Mouse (Mus musculus) midbrain, embryonic 11.5 days (tissue): ENCODE data around the gene Defb20. TPM values are rescaled to one million over a fixed set of nuclear protein-coding genes. Genes with fewer than 3 reads are reported as not detected.
"Not testable (repeated sequence)": the region's sequence is repeated elsewhere in the genome, so short reads cannot be mapped to it uniquely, and the experiment has no call there.

ENCODE experiments used
- ATAC-seq: fragments of 200-750 bp; cut with Nextera tagmentation; 2 replicates; pipeline ENCODE4 v1.8.0; 2017; ENCODE audit warnings: moderate TSS enrichment, moderate library complexity; ENCODE audit not compliant: low FRiP score
- DNase-seq: peaks from one replicate; pipeline ENCODE4 v3.0.0; 2015; ENCODE audit warnings: low spot score; ENCODE audit errors: missing footprints
- H3K27ac ChIP-seq: fragments of 300-500 bp; sonication (generic); 2 replicates; pipeline ENCODE4 v1.5.1; 2014; ENCODE audit warnings: low read depth, low read length
- H3K27me3 ChIP-seq: fragments of 300-500 bp; sonication (generic); 2 replicates; pipeline ENCODE4 v1.6.1; 2014; ENCODE audit warnings: mild to moderate bottlenecking, low read length, moderate library complexity, mixed read lengths; ENCODE audit not compliant: control insufficient read depth, insufficient read depth
- H3K36me3 ChIP-seq: fragments of 300-500 bp; sonication (generic); 2 replicates; pipeline ENCODE4 v1.6.1; 2014; ENCODE audit warnings: mild to moderate bottlenecking, low read length, moderate library complexity, mixed read lengths; ENCODE audit not compliant: control insufficient read depth, insufficient read depth
- H3K4me1 ChIP-seq: fragments of 300-500 bp; sonication (generic); 2 replicates; pipeline ENCODE4 v1.6.1; 2014; ENCODE audit warnings: low read length; ENCODE audit not compliant: control insufficient read depth, insufficient read depth
- H3K4me2 ChIP-seq: fragments of 300-500 bp; sonication (generic); 2 replicates; pipeline ENCODE4 v1.6.1; 2014; ENCODE audit warnings: mild to moderate bottlenecking, moderate library complexity
- H3K4me3 ChIP-seq: fragments of 300-500 bp; sonication (generic); 2 replicates; pipeline ENCODE4 v1.5.1; 2014; ENCODE audit warnings: low read depth, low read length
- H3K9ac ChIP-seq: fragments of 300-500 bp; sonication (generic); 2 replicates; pipeline ENCODE4 v1.6.1; 2014; ENCODE audit warnings: low read length
- H3K9me3 ChIP-seq: fragments of 300-500 bp; sonication (generic); 2 replicates; pipeline ENCODE4 v1.6.1; 2016; ENCODE audit warnings: low read length; ENCODE audit not compliant: control insufficient read depth
- WGBS: fragments of 180-500 bp; shearing (Covaris S2); extraction: QIAGEN DNeasy Blood & Tissue Kit; methylation state at CpG from one replicate; pipeline ENCODE4 v1.1.7; 2014; 5-methylcytosine and 5-hydroxymethylcytosine counted together
- polyA plus RNA-seq: library from polyadenylated mRNA; unstranded; fragments of >200 nt; fragmentation: Nextera tagmentation; extraction: Ambion mirVana; gene quantifications from 2 replicates; pipeline ENCODE4 v1.2.1, GENCODE M21; 2014

The Defb20 gene
- polyA plus RNA-seq, result not detected in 2 replicates

DNA sequence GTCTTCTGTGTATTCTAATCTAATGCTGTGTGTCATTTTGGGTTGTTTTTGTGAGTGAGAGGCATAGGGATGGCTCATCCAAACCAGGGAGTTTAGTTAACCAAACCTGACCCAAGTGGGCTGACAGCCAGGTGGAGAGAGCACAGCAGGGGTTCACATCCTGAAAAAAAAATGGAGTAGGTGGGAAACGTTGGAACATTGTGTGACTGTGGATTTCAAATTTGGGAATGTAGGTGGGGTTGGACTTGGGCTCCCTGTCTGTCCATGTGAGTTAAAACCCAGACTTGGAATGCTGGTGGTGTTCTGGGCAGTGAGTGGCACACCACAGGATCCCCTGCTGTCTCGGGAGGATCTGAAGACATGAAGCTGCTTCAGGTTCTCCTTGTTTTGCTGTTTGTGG is at the start of gene Defb20:
Gene Defb20, plus strand, starts transcription at position 301 of the 400 bp plus-strand sequence.
- no peak within 1 kb of the TSS for H3K9ac ChIP-seq
- H3K27me3 ChIP-seq, result no peaks in the 10 kb centered on the region
- no peak within 1 kb of the TSS for H3K4me2 ChIP-seq
- no peaks in the 10 kb centered on the region for H3K36me3 ChIP-seq
- H3K27ac ChIP-seq, result no peak within 1 kb of the TSS
- no peak within 1 kb of the TSS for H3K4me3 ChIP-seq
- no peaks in the 10 kb centered on the region for H3K4me1 ChIP-seq
- DNase-seq, result no peak
- ATAC-seq, result no peak
- H3K9me3 ChIP-seq, result no peaks in the 10 kb centered on the region
- WGBS, result 77% methylated on average over 2 of the region's 2 CpGs

DNA sequence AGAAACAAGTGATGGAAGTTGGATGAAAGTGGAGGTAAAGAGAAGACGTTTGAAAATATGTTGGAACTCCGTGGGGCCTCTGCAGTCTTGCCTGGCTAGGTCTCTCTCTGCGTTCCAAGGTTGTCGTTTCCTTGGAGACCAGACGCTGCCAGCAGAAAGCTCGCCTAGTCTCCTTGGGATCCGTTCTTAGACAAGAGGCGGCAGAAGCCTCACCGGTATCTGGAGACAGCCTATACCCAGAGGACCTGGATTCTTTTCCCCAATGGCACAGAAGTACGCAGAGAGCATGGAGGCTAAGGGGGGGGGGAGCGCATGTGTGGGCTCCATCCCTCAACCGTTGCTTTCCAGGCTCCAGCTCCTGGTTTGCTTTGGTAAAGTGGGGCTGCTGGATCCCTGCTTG is 49.4 kb upstream of the Defb20 start:
- Histone ChIP-seq H3K4me3 (no peak overlapping the region), H3K4me2 (peak overlapping the region; percentile 18), H3K27ac (no peak overlapping the region), H3K9ac (peak overlapping the region; percentile 2; the same call in 1 of the 2 replicates), H3K9me3 (no peaks in the 10 kb centered on the region), H3K36me3 (no peaks in the 10 kb centered on the region), H3K27me3 (no peaks in the 10 kb centered on the region), H3K4me1 (peaks cover 7% of the 10 kb centered on the region; the same call in 1 of the 2 replicates)
- ATAC-seq, result 0 out of 2 replicates have a peak, but pooled peaks have one; percentile 30
- peak; percentile 88 for DNase-seq
- WGBS, result 4% methylated on average over 12 of the region's 12 CpGs

DNA sequence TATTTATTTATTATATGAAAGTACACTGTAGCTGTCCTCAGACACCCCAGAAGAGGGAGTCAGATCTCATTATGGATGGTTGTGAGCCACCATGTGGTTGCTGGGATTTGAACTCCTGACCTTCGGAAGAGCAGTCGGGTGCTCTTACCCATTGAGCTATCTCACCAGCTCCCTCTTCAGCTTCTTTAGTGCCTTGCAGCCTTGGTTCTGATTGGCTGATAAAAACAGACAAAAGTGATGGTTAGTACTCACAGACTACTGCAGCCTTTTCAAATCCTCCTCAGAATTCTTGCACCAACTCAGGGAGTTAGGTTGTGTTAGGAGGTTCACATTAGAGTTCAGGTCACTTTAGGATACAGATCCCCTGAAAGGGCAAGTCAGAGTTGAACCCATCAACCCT is 48.4 kb upstream of the Defb20 start:
- H3K36me3 ChIP-seq, H3K9me3 ChIP-seq, H3K27me3 ChIP-seq, DNase-seq, H3K27ac ChIP-seq, H3K4me1 ChIP-seq, ATAC-seq, H3K4me3 ChIP-seq, H3K4me2 ChIP-seq, H3K9ac ChIP-seq: not testable (repeated sequence)
- WGBS, result 82% methylated on average over 2 of the region's 2 CpGs

DNA sequence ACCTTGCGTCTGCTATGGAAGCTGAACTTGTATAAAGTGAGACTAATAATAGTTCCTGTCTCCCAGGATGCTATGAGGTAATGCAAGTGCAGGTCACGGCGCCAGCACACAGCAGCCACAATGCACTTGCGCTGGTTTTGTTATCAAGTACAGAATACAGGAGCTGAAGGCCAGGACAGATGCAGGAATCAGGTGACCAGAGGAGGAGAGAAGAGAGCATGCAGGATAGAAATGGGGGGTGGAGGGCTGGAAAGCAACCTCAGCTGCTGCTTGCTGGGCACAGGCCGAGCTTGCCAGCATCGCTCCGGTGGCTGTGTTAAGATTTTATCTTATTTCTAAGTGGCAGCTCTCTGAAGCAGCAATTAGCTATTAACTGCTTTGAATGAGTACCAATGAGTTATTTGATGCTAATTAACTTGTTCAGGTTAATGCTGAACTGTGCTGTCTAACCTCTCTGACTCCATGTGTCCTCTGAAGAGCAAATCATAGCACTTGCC is 40.4 kb upstream of the Defb20 start:
- WGBS, result 82% methylated on average over 7 of the region's 7 CpGs
- no peak overlapping the region for H3K27ac ChIP-seq

DNA sequence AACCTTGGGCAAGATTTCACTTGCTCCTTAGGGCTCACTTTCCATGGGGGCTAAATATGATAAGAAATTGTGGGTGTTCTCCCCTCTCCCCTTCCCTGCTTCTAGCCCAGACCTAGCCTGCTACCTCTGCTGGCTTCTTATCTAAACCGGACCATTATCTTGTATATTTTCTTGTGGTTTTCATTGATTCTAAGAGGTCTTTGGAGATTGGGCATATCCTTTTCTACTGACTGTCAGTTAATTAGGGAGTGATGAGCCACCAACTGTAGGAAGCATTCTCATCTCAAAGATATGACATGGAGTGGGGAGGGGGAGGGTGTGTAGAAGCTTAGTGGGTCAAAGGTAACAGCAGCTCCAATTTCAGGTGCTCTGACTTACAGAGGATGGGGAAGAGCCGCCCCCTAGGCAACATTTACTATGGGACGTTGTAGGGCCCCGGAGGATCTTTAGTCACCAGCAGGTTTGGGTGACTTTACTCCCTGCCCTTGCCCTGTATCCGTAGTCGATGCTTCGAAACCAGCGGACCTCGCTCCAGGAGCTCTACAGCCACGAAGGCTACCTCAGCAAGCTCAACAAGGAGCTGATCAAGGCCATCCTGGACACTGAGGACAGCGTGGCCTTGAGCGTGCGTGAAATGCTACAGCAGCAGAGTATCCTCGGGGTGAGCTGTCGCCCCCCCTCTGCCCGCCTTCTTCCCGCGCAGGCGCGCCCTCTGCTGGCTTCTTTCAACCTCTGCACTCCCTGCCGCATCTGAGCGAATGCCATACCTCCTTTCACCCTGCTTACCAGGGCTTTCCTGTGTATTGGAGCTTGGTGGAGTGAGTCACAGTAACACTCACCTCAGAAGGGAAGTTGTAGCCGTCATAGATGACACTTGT is 39.6 kb upstream of the Defb20 start:
- 4% methylated on average over 22 of the region's 23 CpGs for WGBS
- peak overlapping the region; percentile 23; the same call in 1 of the 2 replicates for H3K4me3 ChIP-seq
- peak overlapping the region; percentile 60 for H3K9ac ChIP-seq
- H3K27ac ChIP-seq, result no peak overlapping the region
- H3K4me2 ChIP-seq, result peak overlapping the region; percentile 52
- no peaks in the 10 kb centered on the region for H3K27me3 ChIP-seq
- no peaks in the 10 kb centered on the region for H3K9me3 ChIP-seq
- ATAC-seq, result peak; percentile 88
- peak; percentile 99 for DNase-seq
- no peaks in the 10 kb centered on the region for H3K4me1 ChIP-seq
- no peaks in the 10 kb centered on the region for H3K36me3 ChIP-seq

More for the DNA sequence above, 40.4 kb upstream of the Defb20 start:
- ATAC-seq, result no peak
- Histone ChIP-seq H3K4me2 (no peak overlapping the region), H3K9ac (no peak overlapping the region), H3K36me3 (no peaks in the 10 kb centered on the region), H3K4me3 (no peak overlapping the region), H3K27me3 (no peaks in the 10 kb centered on the region), H3K9me3 (no peaks in the 10 kb centered on the region), H3K4me1 (no peaks in the 10 kb centered on the region)
- DNase-seq, result no peak

DNA sequence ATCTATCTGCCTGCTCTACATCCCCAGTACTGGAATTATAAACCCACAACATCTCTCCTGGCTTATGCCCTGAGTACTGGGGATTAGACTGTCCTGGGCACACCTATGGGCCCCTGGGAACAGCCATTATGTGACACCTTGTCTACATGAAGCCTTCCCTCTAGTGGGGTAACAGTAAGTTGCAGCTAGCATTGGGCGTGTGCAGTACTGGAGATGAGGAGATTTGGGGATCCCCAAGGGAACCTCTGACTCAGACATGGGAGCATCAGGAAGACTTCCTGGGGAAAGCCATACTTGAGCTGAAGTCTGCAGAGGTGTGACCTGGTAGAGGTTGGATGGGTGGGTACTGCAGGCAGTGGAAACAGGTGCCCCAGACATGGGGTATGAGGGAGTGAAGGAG is 37.9 kb upstream of the Defb20 start:
- Histone ChIP-seq H3K27me3 (no peaks in the 10 kb centered on the region), H3K9ac (no peak overlapping the region), H3K4me2 (no peak overlapping the region), H3K27ac (no peak overlapping the region), H3K4me3 (no peak overlapping the region), H3K9me3 (no peaks in the 10 kb centered on the region), H3K36me3 (no peaks in the 10 kb centered on the region), H3K4me1 (no peaks in the 10 kb centered on the region)
- ATAC-seq (no peak), DNase-seq (no peak)
- WGBS, result 74% methylated on average over 1 of the region's 1 CpGs

DNA sequence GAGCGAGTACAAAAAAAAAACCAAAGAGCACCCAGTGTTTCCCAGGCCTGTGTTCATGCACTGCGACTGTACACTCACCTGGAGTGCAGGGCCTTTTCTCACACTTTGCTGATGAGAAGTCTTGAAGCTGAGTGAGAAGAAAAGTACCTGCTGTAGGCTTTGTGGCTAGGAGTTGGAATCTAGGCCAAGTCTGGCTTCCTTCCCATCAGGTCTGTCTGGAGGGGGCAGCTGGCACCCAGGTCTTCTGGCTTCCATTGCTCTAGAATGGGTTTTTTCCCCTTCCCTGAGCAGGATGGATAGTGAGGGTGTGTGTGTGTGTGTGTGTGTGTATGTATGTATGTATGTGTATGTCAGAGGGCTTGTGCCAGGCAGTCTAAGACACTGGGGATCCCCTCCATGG is 37.0 kb upstream of the Defb20 start:
- Histone ChIP-seq H3K36me3 (no peaks in the 10 kb centered on the region), H3K27me3 (no peaks in the 10 kb centered on the region), H3K4me1 (no peaks in the 10 kb centered on the region), H3K4me3 (no peak overlapping the region), H3K9me3 (no peaks in the 10 kb centered on the region), H3K9ac (no peak overlapping the region), H3K27ac (no peak overlapping the region), H3K4me2 (no peak overlapping the region)
- ATAC-seq (no peak), DNase-seq (no peak)
- WGBS, result 76% methylated on average over 2 of the region's 2 CpGs

DNA sequence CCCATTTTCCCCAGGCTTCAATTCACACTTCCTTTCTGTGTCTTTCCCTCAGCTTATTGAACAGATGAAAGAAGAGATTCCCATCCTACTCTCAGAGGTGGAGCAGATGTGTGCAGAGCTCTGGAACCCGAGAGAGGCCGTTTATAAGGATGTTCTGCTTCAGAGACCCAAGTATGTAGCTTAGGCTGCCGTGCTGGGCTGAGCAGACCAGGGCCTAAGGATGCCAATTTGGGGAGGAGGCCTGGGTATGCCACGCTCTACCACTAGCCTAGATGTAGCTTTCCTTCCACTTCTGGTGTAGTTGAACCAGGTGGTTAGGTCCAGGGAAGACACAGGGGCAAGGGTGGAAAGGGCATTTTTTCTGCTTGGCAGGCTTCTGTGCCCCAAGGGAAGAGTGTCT is 34.5 kb upstream of the Defb20 start:
- DNase-seq, result no peak
- H3K27ac ChIP-seq, result no peak overlapping the region
- ATAC-seq, result no peak
- H3K36me3 ChIP-seq, result no peaks in the 10 kb centered on the region
- H3K4me2 ChIP-seq, result no peak overlapping the region
- 65% methylated on average over 4 of the region's 4 CpGs for WGBS
- no peaks in the 10 kb centered on the region for H3K27me3 ChIP-seq
- H3K4me3 ChIP-seq, result no peak overlapping the region
- H3K9ac ChIP-seq, result no peak overlapping the region
- no peaks in the 10 kb centered on the region for H3K4me1 ChIP-seq
- no peaks in the 10 kb centered on the region for H3K9me3 ChIP-seq

DNA sequence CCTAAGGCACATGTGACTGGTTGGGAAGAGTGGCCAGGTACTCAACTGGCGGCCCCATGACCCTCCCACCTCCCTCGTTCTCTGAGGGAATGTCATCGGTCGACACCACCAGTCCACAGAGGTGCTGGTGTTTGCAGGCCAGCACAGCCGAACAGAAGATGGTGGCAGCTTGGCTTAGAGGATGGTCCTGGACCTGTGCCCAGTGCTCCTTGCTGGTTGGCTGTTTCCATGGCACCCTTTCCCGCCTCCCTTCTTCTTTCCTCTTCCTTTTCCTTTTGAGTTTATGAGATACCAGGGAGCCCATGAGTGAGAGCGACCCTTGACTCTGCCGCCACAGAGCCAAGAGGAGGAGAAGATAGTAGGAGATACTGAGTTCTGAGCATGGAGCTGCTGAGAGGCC is 33.6 kb upstream of the Defb20 start:
- Histone ChIP-seq H3K4me1 (no peaks in the 10 kb centered on the region), H3K27ac (no peak overlapping the region), H3K4me2 (no peak overlapping the region), H3K9me3 (no peaks in the 10 kb centered on the region), H3K36me3 (no peaks in the 10 kb centered on the region), H3K4me3 (no peak overlapping the region), H3K9ac (no peak overlapping the region), H3K27me3 (no peaks in the 10 kb centered on the region)
- DNase-seq (no peak), ATAC-seq (no peak)
- 92% methylated on average over 8 of the region's 8 CpGs for WGBS
